Mouse (Mus musculus) embryo, embryonic 11.5 days (tissue): ENCODE data around the gene Trim15.
"Not testable (repeated sequence)": the region's sequence is repeated elsewhere in the genome, so short reads cannot be mapped to it uniquely, and the experiment has no call there.

Experiments
- DNase-seq: peaks from one replicate; pipeline ENCODE4 v3.0.0-alpha.2; 2012; ENCODE audit warnings: low read depth, low spot score

Gene Trim15

GRCm38 (mm10) chr17:36830470-36830869, 36.5 kb downstream of the Trim15 start:
- DNase-seq: no peak

- DNase-seq: no peak
Observed at GRCm38 (mm10) chr17:36828488-36828887, 38.5 kb downstream of the Trim15 start.

GRCm38 (mm10) chr17:36826002-36826401, 41.0 kb downstream of the Trim15 start:
- not testable (repeated sequence) for DNase-seq

GRCm38 (mm10) chr17:36825525-36825924, 41.5 kb downstream of the Trim15 start:
- DNase-seq: no peak

GRCm38 (mm10) chr17:36824005-36824404, 43.0 kb downstream of the Trim15 start:
- no peak for DNase-seq

GRCm38 (mm10) chr17:36811871-36812270, 55.1 kb downstream of the Trim15 start, which contains the start of gene H2-M10.6:
H2-M10.6 (plus strand) TSS chr17:36812171.
- DNase-seq: no peak
